Mouse (Mus musculus) embryonic facial prominence, embryonic 13.5 days (tissue): Measurements from ENCODE around the gene H2-Eb1. TPM values are rescaled to one million over a fixed set of nuclear protein-coding genes. Genes with fewer than 3 reads are reported as not detected.

ENCODE experiments used
- ATAC-seq: fragments of 200-750 bp; cut with Nextera tagmentation; 2 replicates; pipeline ENCODE4 v1.8.0; 2017; ENCODE audit warnings: low read depth; ENCODE audit not compliant: insufficient number of reproducible peaks, insufficient read depth, low FRiP score, low TSS enrichment
- H3K27ac ChIP-seq: fragments of 300-500 bp; sonication (generic); 2 replicates; pipeline ENCODE4 v1.5.1; 2015; ENCODE audit warnings: moderate library complexity, mild to moderate bottlenecking, inconsistent platforms
- H3K27me3 ChIP-seq: fragments of 300-500 bp; sonication (generic); 2 replicates; pipeline ENCODE4 v1.6.1; 2015; ENCODE audit warnings: mild to moderate bottlenecking, inconsistent platforms
- H3K36me3 ChIP-seq: fragments of 300-500 bp; sonication (generic); 2 replicates; pipeline ENCODE4 v1.6.1; 2015; ENCODE audit warnings: mild to moderate bottlenecking, inconsistent platforms
- H3K4me1 ChIP-seq: fragments of 300-500 bp; sonication (generic); 2 replicates; pipeline ENCODE4 v1.6.1; 2015; ENCODE audit warnings: inconsistent platforms
- H3K4me2 ChIP-seq: fragments of 300-500 bp; sonication (generic); 2 replicates; pipeline ENCODE4 v1.6.1; 2015; ENCODE audit warnings: moderate library complexity, mild to moderate bottlenecking, inconsistent platforms
- H3K4me3 ChIP-seq: fragments of 300-500 bp; sonication (generic); 2 replicates; pipeline ENCODE4 v1.5.1; 2015; ENCODE audit warnings: mild to moderate bottlenecking, inconsistent platforms
- H3K9ac ChIP-seq: fragments of 300-500 bp; sonication (generic); 2 replicates; pipeline ENCODE4 v1.6.1; 2015; ENCODE audit warnings: mild to moderate bottlenecking, inconsistent platforms
- H3K9me3 ChIP-seq: fragments of 300-500 bp; sonication (generic); 2 replicates; pipeline ENCODE4 v1.6.1; 2016; ENCODE audit warnings: inconsistent platforms
- WGBS: fragments of 180-500 bp; shearing (Covaris S2); methylation state at CpG from one replicate; pipeline ENCODE4 v1.1.7; 2015; ENCODE audit warnings: mixed read lengths; 5-methylcytosine and 5-hydroxymethylcytosine counted together
- polyA plus RNA-seq: library from polyadenylated mRNA; unstranded; fragments of >200 nt; fragmentation: Nextera tagmentation; extraction: Ambion mirVana; gene quantifications from 2 replicates; pipeline ENCODE4 v1.2.1, GENCODE M21; 2015

H2-Eb1 gene
- polyA plus RNA-seq, 1 experiment from 2014 or later: 1.3 TPM

DNA sequence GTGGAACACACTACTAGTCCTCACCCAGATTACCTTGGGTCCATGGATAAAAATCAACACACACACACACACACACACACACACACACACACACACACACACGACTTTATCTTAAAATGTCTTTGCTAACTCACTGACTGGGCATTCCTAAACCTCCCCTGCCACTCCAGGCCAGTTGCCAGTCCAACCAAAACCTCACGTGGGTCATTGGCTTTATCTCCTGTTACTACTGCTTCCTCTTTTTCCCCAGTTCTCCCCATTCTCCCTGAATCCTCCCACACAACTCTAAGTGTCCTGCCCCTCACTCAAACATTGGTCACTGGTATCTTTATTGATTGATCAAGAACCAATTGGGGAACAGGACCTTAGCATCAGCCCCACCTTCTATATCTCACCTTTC, 11.6 kb downstream of the H2-Eb1 start:
- 36% methylated on average over 2 of the region's 2 CpGs for WGBS
- ATAC-seq: no peak
- no peaks in the 10 kb centered on the region for H3K9me3 ChIP-seq

DNA sequence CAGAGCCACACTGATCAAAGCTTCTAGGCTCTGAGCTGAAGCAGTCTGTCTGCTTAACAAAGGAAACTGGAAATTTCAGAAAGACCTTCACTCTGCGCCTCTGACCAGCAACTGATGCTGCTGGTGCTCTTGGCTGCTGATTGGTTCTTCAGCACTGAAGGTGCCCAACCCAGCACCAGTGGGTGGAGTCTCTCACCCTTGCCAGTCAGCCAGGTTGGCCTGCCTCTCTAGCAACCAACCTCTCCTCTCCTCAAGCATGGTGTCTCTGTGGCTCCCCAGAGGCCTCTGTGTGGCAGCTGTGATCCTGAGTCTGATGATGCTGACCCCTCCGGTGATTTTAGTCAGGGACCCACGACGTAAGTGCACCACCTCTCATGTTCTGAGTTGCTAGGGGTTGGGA, 19.8 kb downstream of the H2-Eb1 start, which contains the start of gene H2-Eb2:
TSS of gene H2-Eb2 (plus strand) at position 230 of the 400 bp plus-strand sequence.
- Histone ChIP-seq H3K27me3 (no peaks in the 10 kb centered on the region), H3K4me1 (no peaks in the 10 kb centered on the region), H3K4me2 (no peak within 1 kb of the TSS), H3K27ac (no peak within 1 kb of the TSS), H3K36me3 (no peaks in the 10 kb centered on the region), H3K9ac (no peak within 1 kb of the TSS), H3K4me3 (no peak within 1 kb of the TSS), H3K9me3 (no peaks in the 10 kb centered on the region)
- 50% methylated on average over 4 of the region's 4 CpGs for WGBS
- no peak for ATAC-seq

More for the DNA sequence above, 11.6 kb downstream of the H2-Eb1 start:
- Histone ChIP-seq H3K9ac (no peak overlapping the region), H3K27me3 (peaks cover 3% of the 10 kb centered on the region; the same call in 1 of the 2 replicates), H3K36me3 (no peaks in the 10 kb centered on the region), H3K4me2 (no peak overlapping the region), H3K4me1 (no peaks in the 10 kb centered on the region), H3K4me3 (no peak overlapping the region), H3K27ac (no peak overlapping the region)

DNA sequence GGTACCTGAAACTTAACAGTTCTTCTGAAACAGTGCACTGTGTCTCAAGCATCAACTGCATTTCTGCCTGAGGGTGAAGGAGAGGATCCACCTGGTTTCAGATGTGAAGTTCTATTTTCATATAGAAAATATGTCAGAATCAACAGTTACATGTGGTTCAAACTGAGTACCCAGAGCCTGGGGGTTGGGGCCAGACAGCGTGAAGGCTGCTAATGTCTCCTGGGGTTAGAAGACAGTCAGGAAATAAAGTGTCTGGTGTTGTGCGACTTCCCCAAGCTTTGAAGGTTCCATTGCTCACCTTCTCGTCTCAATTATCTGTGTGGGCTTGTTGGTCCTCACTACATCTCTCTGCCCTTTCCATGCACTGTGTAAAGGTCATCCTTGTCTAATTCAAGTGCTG, 20.7 kb downstream of the H2-Eb1 start:
- H3K9me3 ChIP-seq: no peaks in the 10 kb centered on the region
- no peak overlapping the region for H3K9ac ChIP-seq
- H3K4me3 ChIP-seq: no peak overlapping the region
- no peaks in the 10 kb centered on the region for H3K27me3 ChIP-seq
- no peak overlapping the region for H3K27ac ChIP-seq
- ATAC-seq: no peak
- WGBS: 72% methylated on average over 3 of the region's 3 CpGs
- H3K4me2 ChIP-seq: no peak overlapping the region
- no peaks in the 10 kb centered on the region for H3K4me1 ChIP-seq
- H3K36me3 ChIP-seq: no peaks in the 10 kb centered on the region

DNA sequence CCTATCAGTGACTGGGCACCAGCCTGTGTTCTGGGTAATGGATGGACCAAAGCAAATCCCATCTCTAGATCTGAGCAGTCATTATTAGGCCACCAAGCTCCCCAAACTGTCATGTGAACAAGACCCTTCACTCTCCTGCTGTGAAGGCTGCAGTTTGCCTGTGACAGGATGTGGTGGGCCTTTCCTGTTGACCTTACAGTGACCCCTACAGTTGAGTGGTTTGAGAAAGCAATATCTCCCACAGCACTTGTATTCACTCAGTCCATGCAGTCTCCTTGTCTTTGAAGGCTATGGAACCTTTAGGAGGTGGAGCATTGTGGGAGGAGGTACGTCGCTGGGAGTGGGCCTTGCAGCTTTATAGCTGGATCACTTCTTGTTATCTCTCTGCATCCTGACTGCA, 24.1 kb downstream of the H2-Eb1 start:
- H3K4me3 ChIP-seq: no peak overlapping the region
- H3K4me2 ChIP-seq: no peak overlapping the region
- H3K9me3 ChIP-seq: no peaks in the 10 kb centered on the region
- no peaks in the 10 kb centered on the region for H3K27me3 ChIP-seq
- H3K36me3 ChIP-seq: no peaks in the 10 kb centered on the region
- WGBS: 74% methylated on average over 2 of the region's 2 CpGs
- no peaks in the 10 kb centered on the region for H3K4me1 ChIP-seq
- H3K9ac ChIP-seq: no peak overlapping the region
- H3K27ac ChIP-seq: no peak overlapping the region
- no peak for ATAC-seq

DNA sequence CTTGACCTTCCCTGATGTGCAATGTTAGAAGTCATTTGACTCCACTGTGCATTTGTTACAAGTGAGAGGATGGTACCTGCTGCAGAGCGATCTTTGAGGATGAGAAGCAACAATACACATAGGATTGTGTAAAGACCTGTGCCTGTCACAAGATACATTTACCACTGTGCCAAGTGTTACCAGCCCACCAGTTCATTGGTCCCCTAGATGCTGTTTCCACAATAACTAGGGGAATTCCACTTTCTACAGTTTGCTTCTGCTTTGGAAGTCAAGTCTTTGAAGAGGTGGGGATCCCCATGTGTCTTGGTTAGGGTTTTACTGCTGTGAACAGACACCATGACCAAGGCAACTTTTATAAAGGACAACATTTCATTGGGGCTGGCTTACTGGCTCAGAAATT, 25.5 kb downstream of the H2-Eb1 start:
- no peak overlapping the region for H3K4me3 ChIP-seq
- no peak overlapping the region for H3K9ac ChIP-seq
- no peaks in the 10 kb centered on the region for H3K36me3 ChIP-seq
- WGBS: 96% methylated on average over 1 of the region's 1 CpGs
- H3K9me3 ChIP-seq: no peaks in the 10 kb centered on the region
- no peak for ATAC-seq
- H3K27ac ChIP-seq: no peak overlapping the region
- no peak overlapping the region for H3K4me2 ChIP-seq
- H3K4me1 ChIP-seq: no peaks in the 10 kb centered on the region
- no peaks in the 10 kb centered on the region for H3K27me3 ChIP-seq

DNA sequence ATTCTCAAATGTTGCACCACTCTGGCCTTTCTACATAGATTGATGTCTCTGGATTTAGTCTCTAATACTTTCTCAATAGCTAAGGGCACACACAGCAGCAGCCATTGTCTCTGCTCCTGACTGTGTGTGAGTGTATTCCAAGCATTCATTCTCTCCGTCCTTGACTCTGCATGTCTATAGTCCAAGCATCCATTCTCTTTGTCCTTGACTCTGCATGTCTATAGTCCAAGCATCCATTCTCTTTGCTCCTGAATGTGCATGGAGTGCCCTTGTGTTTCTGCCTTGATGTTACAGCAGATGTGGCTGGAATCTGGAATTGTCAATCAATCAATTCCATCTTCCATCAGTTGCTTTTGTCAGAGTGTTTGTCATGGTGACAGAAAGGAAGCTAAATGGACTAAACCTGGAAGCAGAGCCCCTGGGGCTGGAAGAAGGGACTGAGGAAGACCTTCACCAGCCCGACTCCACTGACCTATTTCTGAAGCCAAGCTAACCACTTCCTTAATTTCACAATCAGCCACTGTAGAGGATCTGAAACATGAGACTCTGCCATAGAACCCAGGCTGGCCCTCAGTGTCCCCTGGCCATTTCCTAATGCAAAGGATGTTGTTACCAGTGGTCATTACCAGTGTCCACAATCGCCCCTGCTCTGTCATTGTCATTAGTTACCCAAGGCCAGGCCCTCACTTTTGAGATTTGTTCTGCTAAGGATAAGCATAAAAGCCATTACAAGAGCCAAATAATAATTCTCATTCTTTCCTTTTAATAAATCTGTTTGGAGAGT, 35.1 kb downstream of the H2-Eb1 start:
- no peak overlapping the region for H3K9ac ChIP-seq
- 55% methylated on average over 3 of the region's 3 CpGs for WGBS
- H3K4me1 ChIP-seq: no peaks in the 10 kb centered on the region
- ATAC-seq: no peak
- no peak overlapping the region for H3K4me2 ChIP-seq
- no peak overlapping the region for H3K27ac ChIP-seq
- H3K4me3 ChIP-seq: no peak overlapping the region
- H3K27me3 ChIP-seq: no peaks in the 10 kb centered on the region
- no peaks in the 10 kb centered on the region for H3K36me3 ChIP-seq
- H3K9me3 ChIP-seq: no peaks in the 10 kb centered on the region

DNA sequence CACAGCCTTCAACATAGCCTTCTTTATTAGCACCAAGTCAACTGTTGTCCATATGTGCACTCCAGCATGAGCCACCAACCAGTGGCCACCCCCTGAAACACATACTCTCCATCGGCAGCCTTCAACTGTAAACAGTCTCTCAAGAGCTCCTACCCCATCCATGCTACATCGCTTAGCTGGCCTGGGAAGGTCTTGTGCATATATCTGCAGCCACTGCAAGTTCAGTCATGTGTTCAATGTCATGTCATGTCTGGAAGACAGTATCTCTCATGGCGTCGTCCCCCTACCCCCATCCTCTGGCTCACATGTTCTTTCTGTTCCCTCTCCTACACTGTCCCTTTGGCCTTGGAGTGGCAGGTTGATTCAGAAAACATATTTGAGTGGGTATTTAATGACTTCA, 39.2 kb downstream of the H2-Eb1 start:
- ATAC-seq: no peak
- no peak overlapping the region for H3K4me3 ChIP-seq
- no peaks in the 10 kb centered on the region for H3K27me3 ChIP-seq
- no peak overlapping the region for H3K9ac ChIP-seq
- no peaks in the 10 kb centered on the region for H3K9me3 ChIP-seq
- H3K36me3 ChIP-seq: no peaks in the 10 kb centered on the region
- WGBS: 88% methylated on average over 4 of the region's 4 CpGs
- no peaks in the 10 kb centered on the region for H3K4me1 ChIP-seq
- no peak overlapping the region for H3K4me2 ChIP-seq
- no peak overlapping the region for H3K27ac ChIP-seq

DNA sequence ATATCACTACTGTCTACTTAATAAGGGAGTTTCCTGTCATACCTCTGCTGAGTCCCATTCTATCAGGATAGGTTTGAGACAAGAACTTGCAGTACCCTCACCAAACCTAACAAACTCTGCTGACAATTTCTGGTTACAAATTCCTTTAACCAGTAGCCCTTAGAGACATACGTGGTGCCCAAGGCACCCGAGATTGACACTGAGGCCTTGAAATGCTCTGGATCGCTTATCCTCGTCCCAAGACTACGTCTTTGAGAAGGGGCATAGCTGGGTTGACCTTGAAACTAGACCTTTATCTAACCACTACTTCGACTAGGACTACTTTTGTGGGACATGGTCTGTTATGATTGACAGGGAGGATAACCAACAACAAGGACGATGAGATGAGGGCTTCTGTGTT, 39.8 kb downstream of the H2-Eb1 start:
- H3K4me1 ChIP-seq: no peaks in the 10 kb centered on the region
- no peaks in the 10 kb centered on the region for H3K9me3 ChIP-seq
- H3K36me3 ChIP-seq: no peaks in the 10 kb centered on the region
- no peak overlapping the region for H3K27ac ChIP-seq
- no peak for ATAC-seq
- no peak overlapping the region for H3K9ac ChIP-seq
- H3K27me3 ChIP-seq: peaks cover 3% of the 10 kb centered on the region; the same call in 1 of the 2 replicates
- WGBS: 85% methylated on average over 7 of the region's 7 CpGs
- no peak overlapping the region for H3K4me2 ChIP-seq
- H3K4me3 ChIP-seq: no peak overlapping the region

DNA sequence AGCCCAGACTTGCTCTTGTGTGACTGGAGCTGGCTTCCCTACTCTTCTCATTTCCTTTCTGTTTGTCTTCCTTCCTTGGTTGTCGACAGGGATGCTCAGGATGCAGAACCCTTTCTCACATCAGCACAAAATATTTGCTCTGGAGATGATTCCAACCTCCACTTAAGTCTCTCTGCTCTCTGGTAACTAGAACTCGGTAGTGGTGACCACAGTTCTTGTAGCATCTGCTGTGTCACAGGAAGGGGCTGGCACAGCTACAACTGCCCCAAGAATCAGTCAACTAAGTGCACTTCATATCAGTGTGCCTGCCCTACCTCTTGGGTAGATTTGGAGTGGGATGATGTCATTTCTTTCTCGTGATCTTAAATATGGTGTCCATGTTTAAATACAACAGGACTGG, 40.4 kb downstream of the H2-Eb1 start:
- Histone ChIP-seq H3K4me2 (no peak overlapping the region), H3K36me3 (no peaks in the 10 kb centered on the region), H3K27ac (no peak overlapping the region), H3K4me1 (no peaks in the 10 kb centered on the region), H3K4me3 (no peak overlapping the region), H3K27me3 (peaks cover 3% of the 10 kb centered on the region; the same call in 1 of the 2 replicates), H3K9ac (no peak overlapping the region), H3K9me3 (no peaks in the 10 kb centered on the region)
- 81% methylated on average over 3 of the region's 3 CpGs for WGBS
- no peak for ATAC-seq

DNA sequence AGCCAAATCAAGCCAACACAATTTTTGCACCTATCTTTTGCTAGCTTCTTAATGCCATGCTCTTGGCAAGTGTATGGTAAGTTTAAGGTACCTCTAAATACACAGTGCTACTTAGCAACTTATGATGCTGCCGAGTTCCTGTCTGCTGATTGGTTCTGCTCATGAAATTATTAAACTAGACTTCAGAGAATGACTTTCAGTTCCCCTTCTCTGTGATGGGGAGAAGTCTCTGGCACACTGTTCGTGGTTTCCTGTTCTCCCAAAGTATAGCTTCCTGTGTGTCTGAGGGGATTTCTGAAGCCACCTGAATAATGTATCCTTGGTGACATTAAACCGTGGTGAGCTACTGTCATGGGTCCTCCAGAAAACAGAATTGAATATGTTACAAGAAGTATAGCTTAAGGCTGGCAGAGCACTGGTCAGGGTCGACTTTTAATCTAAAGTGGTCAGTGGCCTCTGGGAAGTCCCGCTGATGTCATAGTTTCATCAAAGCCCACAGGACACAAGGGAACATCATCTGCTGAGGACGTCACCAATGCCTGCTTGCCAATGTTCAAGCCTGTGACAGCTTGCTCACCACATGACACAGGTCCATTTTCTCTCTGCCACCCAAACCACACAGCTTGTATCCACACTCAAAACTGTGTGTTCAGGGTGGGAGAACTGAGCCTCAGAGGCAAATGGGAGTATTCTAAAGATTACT, 42.1 kb downstream of the H2-Eb1 start:
- Histone ChIP-seq H3K27ac (no peak overlapping the region), H3K4me1 (no peaks in the 10 kb centered on the region), H3K4me3 (no peak overlapping the region), H3K4me2 (no peak overlapping the region), H3K9ac (no peak overlapping the region), H3K36me3 (no peaks in the 10 kb centered on the region), H3K9me3 (no peaks in the 10 kb centered on the region), H3K27me3 (peaks cover 3% of the 10 kb centered on the region; the same call in 1 of the 2 replicates)
- WGBS: 72% methylated on average over 6 of the region's 6 CpGs
- no peak for ATAC-seq

DNA sequence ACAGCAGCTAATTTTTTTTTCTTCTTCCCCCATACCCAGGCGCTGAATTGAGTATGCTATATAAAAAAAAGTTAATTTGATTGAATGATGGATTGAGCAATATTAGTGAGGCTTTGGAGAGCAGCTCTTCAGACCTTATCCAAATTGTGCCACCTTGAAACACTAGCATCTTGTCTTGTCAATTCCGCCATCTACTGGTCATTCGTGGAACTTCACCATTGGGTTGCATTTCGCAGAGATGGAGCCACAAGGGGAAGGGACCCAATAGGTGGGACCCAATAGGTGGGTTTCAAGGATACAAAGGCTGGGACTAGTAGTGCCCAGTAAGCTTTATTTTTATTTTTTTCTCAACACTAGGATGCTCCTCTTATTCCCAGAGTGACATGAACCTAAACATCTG, 43.8 kb downstream of the H2-Eb1 start:
- Histone ChIP-seq H3K9ac (no peak overlapping the region), H3K27ac (no peak overlapping the region), H3K36me3 (no peaks in the 10 kb centered on the region), H3K27me3 (peaks cover 3% of the 10 kb centered on the region; the same call in 1 of the 2 replicates), H3K4me2 (no peak overlapping the region), H3K4me1 (no peaks in the 10 kb centered on the region), H3K4me3 (no peak overlapping the region), H3K9me3 (no peaks in the 10 kb centered on the region)
- WGBS: 4% methylated on average over 4 of the region's 4 CpGs
- no peak for ATAC-seq

DNA sequence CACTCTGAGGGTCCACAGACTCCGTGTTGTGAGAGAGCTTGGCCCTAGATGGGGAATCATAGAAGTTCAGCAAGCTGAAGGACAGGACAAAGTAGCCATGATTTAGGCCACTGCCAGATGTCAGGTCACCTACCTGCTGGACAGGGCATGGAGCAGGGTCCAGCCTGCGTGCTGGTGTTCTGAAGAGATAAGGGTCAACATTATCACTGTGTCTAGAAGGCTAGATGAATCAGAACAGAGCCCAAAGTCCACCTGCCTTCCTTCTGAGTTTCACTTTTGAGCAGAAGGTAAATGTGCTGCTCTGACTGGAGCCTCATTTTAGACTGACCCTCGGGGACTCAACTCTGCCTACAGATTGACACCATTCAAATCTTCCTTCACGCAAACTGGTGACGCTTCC, 48.9 kb downstream of the H2-Eb1 start, which contains the start of gene Btnl2:
TSS of gene Btnl2 (plus strand) at position 284 of the 400 bp plus-strand sequence.
- H3K36me3 ChIP-seq: no peaks in the 10 kb centered on the region
- WGBS: 78% methylated on average over 5 of the region's 5 CpGs
- H3K9ac ChIP-seq: no peak within 1 kb of the TSS
- H3K4me3 ChIP-seq: no peak within 1 kb of the TSS
- no peak for ATAC-seq
- no peaks in the 10 kb centered on the region for H3K9me3 ChIP-seq
- H3K4me1 ChIP-seq: no peaks in the 10 kb centered on the region
- H3K27me3 ChIP-seq: peaks cover 3% of the 10 kb centered on the region; the same call in 1 of the 2 replicates
- H3K27ac ChIP-seq: no peak within 1 kb of the TSS
- H3K4me2 ChIP-seq: no peak within 1 kb of the TSS
